Mouse (Mus musculus) hindbrain, embryonic 13.5 days (tissue): ENCODE measurements around the gene Heca. TPM values are rescaled to one million over a fixed set of nuclear protein-coding genes. Genes with fewer than 3 reads are reported as not detected.

ENCODE experiments used
- ATAC-seq: fragments of 200-750 bp; cut with Nextera tagmentation; 2 replicates; pipeline ENCODE4 v1.8.0; 2017; ENCODE audit warnings: moderate TSS enrichment; ENCODE audit not compliant: low FRiP score
- H3K27ac ChIP-seq: fragments of 300-500 bp; sonication (generic); 2 replicates; pipeline ENCODE4 v1.5.1; 2015; ENCODE audit warnings: inconsistent platforms, mild to moderate bottlenecking, moderate library complexity
- H3K27me3 ChIP-seq: fragments of 300-500 bp; sonication (generic); 2 replicates; pipeline ENCODE4 v1.6.1; 2015; ENCODE audit warnings: mild to moderate bottlenecking, inconsistent platforms
- H3K36me3 ChIP-seq: fragments of 300-500 bp; sonication (generic); 2 replicates; pipeline ENCODE4 v1.6.1; 2015; ENCODE audit warnings: mild to moderate bottlenecking, inconsistent platforms
- H3K4me1 ChIP-seq: fragments of 300-500 bp; sonication (generic); replicated peaks from 2 replicates; pipeline ENCODE4 v1.6.1; 2015; ENCODE audit warnings: inconsistent platforms
- H3K4me2 ChIP-seq: fragments of 300-500 bp; sonication (generic); 2 replicates; pipeline ENCODE4 v1.6.1; 2015; ENCODE audit warnings: inconsistent platforms, mild to moderate bottlenecking, moderate library complexity
- H3K4me3 ChIP-seq: fragments of 300-500 bp; sonication (generic); 2 replicates; pipeline ENCODE4 v1.5.1; 2015; ENCODE audit warnings: mild to moderate bottlenecking, inconsistent platforms
- H3K9ac ChIP-seq: fragments of 300-500 bp; sonication (generic); 2 replicates; pipeline ENCODE4 v1.6.1; 2015; ENCODE audit warnings: mild to moderate bottlenecking, inconsistent platforms
- H3K9me3 ChIP-seq: fragments of 300-500 bp; sonication (generic); 2 replicates; pipeline ENCODE4 v1.6.1; 2016; ENCODE audit warnings: inconsistent platforms
- WGBS: fragments of 180-500 bp; shearing (Covaris S2); methylation state at CpG from one replicate; pipeline ENCODE4 v1.1.7; 2015; 5-methylcytosine and 5-hydroxymethylcytosine counted together
- polyA plus RNA-seq: library from polyadenylated mRNA; unstranded; fragments of >200 nt; fragmentation: Nextera tagmentation; extraction: Ambion mirVana; gene quantifications from 2 replicates; pipeline ENCODE4 v1.2.1, GENCODE M21; 2015

Heca gene
- polyA plus RNA-seq, 1 experiment from 2014 or later, result 5.4 TPM

GRCm38 (mm10) chr10:17878002-17878919 lies 69.6 kb downstream of the Heca start:
- ATAC-seq, result no peak

GRCm38 (mm10) chr10:17869822-17870662 lies 77.8 kb downstream of the Heca start:
- no peak overlapping the region for H3K4me2 ChIP-seq
- peak; percentile 95 for ATAC-seq
- H3K9ac ChIP-seq, result no peak overlapping the region; the same call in 1 of the 2 replicates
- WGBS, result 30% methylated on average over 5 of the region's 5 CpGs
- H3K27me3 ChIP-seq, result no peaks in the 10 kb centered on the region
- no peak overlapping the region for H3K4me3 ChIP-seq
- no peak overlapping the region for H3K27ac ChIP-seq
- peaks cover 8% of the 10 kb centered on the region for H3K4me1 ChIP-seq
- no peaks in the 10 kb centered on the region for H3K9me3 ChIP-seq
- no peaks in the 10 kb centered on the region for H3K36me3 ChIP-seq

More at GRCm38 (mm10) chr10:17878002-17878919, 69.6 kb downstream of the Heca start:
- 39% methylated on average over 8 of the region's 8 CpGs for WGBS
- H3K4me1 ChIP-seq, result peaks cover 2% of the 10 kb centered on the region
- no peak overlapping the region for H3K4me2 ChIP-seq
- H3K9me3 ChIP-seq, result no peaks in the 10 kb centered on the region
- no peak overlapping the region for H3K27ac ChIP-seq
- no peaks in the 10 kb centered on the region for H3K36me3 ChIP-seq
- H3K27me3 ChIP-seq, result no peaks in the 10 kb centered on the region
- no peak overlapping the region for H3K4me3 ChIP-seq
- H3K9ac ChIP-seq, result no peak overlapping the region

GRCm38 (mm10) chr10:17860701-17861480 lies 87.0 kb downstream of the Heca start:
- H3K36me3 ChIP-seq, result no peaks in the 10 kb centered on the region
- WGBS, result 80% methylated on average over 6 of the region's 6 CpGs
- ATAC-seq, result no peak

DNA sequence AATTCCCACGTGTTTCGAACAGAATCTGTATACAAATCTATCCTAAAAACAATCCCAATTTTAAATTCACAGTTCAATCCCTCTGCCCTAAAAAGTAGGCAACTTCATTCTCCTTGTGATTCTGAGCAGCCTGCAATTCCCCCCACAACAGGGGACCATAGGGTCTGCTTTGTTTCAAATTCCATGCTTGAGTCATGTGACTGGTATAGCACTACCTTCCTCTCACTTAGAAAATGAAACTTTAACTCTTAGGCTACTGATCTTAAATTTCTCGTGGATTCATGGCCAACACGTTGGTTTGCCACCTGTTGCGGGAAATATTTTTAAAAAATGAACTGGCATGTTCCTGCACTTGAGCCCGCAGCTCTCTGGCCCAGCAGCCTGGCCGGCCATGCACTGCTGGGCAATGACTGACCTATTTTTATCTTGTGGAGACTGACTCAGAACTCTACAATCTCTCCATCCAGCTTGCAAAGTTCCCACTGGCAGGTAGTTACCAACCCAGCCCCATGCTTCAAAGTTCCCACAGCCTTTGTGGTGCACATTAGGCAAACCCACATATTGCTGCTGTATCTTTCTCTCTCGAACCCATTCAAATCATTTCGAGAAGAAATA lies 90.1 kb downstream of the Heca start:
- H3K4me2 ChIP-seq, result no peak overlapping the region
- 90% methylated on average over 9 of the region's 9 CpGs for WGBS
- no peak for ATAC-seq

More at GRCm38 (mm10) chr10:17860701-17861480, 87.0 kb downstream of the Heca start:
- Histone ChIP-seq H3K27ac (no peak overlapping the region), H3K9me3 (no peaks in the 10 kb centered on the region; the same call in 1 of the 2 replicates), H3K27me3 (no peaks in the 10 kb centered on the region), H3K4me2 (no peak overlapping the region), H3K9ac (no peak overlapping the region), H3K4me3 (no peak overlapping the region), H3K4me1 (no peaks in the 10 kb centered on the region)

GRCm38 (mm10) chr10:17844781-17845537 lies 102.9 kb downstream of the Heca start:
- no peak overlapping the region for H3K4me2 ChIP-seq
- H3K9me3 ChIP-seq, result no peaks in the 10 kb centered on the region
- no peaks in the 10 kb centered on the region for H3K27me3 ChIP-seq
- 0 out of 2 replicates have a peak, but pooled peaks cover 6% of the 10 kb centered on the region for H3K36me3 ChIP-seq
- H3K9ac ChIP-seq, result no peak overlapping the region
- H3K4me1 ChIP-seq, result no peaks in the 10 kb centered on the region
- 86% methylated on average over 4 of the region's 4 CpGs for whole genome bisulfite sequencing
- H3K4me3 ChIP-seq, result no peak overlapping the region
- ATAC-seq, result no peak
- H3K27ac ChIP-seq, result no peak overlapping the region

More for the DNA sequence above, 90.1 kb downstream of the Heca start:
- Histone ChIP-seq H3K9me3 (no peaks in the 10 kb centered on the region; the same call in 1 of the 2 replicates), H3K4me3 (no peak overlapping the region), H3K9ac (no peak overlapping the region), H3K27me3 (no peaks in the 10 kb centered on the region), H3K36me3 (no peaks in the 10 kb centered on the region), H3K4me1 (no peaks in the 10 kb centered on the region), H3K27ac (no peak overlapping the region)

- Histone ChIP-seq H3K9ac (no peak overlapping the region), H3K9me3 (no peaks in the 10 kb centered on the region), H3K4me1 (no peaks in the 10 kb centered on the region), H3K27me3 (no peaks in the 10 kb centered on the region), H3K4me2 (no peak overlapping the region), H3K4me3 (no peak overlapping the region), H3K36me3 (0 out of 2 replicates have a peak, but pooled peaks cover 6% of the 10 kb centered on the region), H3K27ac (no peak overlapping the region)
- ATAC-seq, result no peak
- 93% methylated on average over 3 of the region's 3 CpGs for WGBS
These were observed 105.8 kb downstream of the Heca start for GRCm38 (mm10) chr10:17842030-17842429.

DNA sequence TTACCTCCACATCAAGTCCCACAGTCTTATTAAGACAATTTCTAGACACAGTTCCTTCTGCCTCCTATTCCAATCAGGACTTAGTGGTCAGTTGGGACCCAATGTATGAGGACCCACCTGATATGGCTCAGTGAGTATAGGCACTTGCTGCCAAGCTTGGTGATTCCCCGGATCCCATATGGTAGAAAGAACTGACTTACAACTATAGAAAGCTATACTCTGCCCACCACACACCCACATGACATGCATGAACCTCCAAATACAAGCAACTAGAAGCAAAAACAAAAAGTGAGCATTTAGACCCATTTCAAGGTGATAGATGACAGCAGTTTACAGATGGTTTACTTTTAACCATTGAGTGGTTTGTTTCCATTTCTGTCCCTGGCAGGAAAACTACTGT lies 111.6 kb downstream of the Heca start:
- 86% methylated on average over 1 of the region's 1 CpGs for WGBS

DNA sequence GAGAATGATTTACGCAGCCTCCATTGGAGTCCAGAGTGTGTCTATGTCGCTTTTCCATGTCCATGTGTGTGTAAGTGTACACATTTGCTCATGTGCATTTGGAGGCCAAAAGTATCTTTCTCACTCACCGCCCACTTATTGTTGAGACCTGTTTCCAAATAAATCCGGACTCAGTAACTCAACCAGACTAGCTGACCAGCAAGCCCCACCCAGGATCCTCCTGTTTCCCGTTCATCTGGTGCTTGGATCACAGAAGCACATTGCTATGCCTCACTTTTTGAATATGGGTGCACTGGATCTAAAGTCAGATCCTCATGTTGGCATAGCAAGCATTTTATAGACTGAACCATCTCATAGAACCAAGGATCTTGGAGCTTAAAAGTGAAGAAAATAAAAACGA lies 112.8 kb downstream of the Heca start:
- 85% methylated on average over 6 of the region's 6 CpGs for WGBS
- peaks cover 6% of the 10 kb centered on the region; the same call in 1 of the 2 replicates for H3K4me1 ChIP-seq
- H3K9me3 ChIP-seq, result no peaks in the 10 kb centered on the region
- no peak overlapping the region for H3K4me2 ChIP-seq
- no peaks in the 10 kb centered on the region for H3K27me3 ChIP-seq
- H3K36me3 ChIP-seq, result no peaks in the 10 kb centered on the region
- H3K9ac ChIP-seq, result no peak overlapping the region
- H3K4me3 ChIP-seq, result no peak overlapping the region
- no peak for ATAC-seq
- no peak overlapping the region for H3K27ac ChIP-seq

More for the DNA sequence above, 111.6 kb downstream of the Heca start:
- Histone ChIP-seq H3K36me3 (no peaks in the 10 kb centered on the region), H3K27me3 (no peaks in the 10 kb centered on the region), H3K4me3 (no peak overlapping the region), H3K9ac (no peak overlapping the region), H3K4me1 (peaks cover 2% of the 10 kb centered on the region; the same call in 1 of the 2 replicates), H3K9me3 (no peaks in the 10 kb centered on the region), H3K4me2 (no peak overlapping the region), H3K27ac (no peak overlapping the region)
- ATAC-seq, result no peak

GRCm38 (mm10) chr10:17831041-17831440 lies 116.8 kb downstream of the Heca start:
- Histone ChIP-seq H3K9me3 (no peaks in the 10 kb centered on the region), H3K4me3 (no peak overlapping the region), H3K36me3 (no peaks in the 10 kb centered on the region), H3K4me2 (no peak overlapping the region), H3K9ac (no peak overlapping the region), H3K27me3 (no peaks in the 10 kb centered on the region), H3K27ac (no peak overlapping the region), H3K4me1 (peaks cover 11% of the 10 kb centered on the region)
- no peak for ATAC-seq
- WGBS, result 14% methylated on average over 3 of the region's 3 CpGs

DNA sequence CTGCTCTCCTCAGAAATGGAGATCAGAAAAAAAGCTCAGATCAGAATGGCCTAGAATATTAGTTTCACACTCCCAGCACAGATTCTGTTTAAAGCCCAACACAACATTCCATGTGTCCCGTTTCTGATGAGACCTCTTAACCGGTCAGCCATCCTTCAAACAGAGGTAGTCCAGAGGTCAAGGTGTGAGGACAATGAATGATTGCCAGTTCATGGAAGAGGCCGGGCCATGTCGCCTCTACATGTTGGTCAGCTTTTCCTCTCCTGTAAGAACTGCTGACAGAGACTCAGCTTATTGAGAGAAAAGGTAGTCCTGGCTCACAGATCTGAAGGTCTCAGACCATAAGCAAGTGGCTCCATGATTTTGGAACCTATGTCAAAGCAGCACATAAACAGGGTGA lies 118.7 kb downstream of the Heca start:
- Histone ChIP-seq H3K27me3 (no peaks in the 10 kb centered on the region), H3K4me2 (no peak overlapping the region), H3K4me1 (peaks cover 11% of the 10 kb centered on the region), H3K36me3 (no peaks in the 10 kb centered on the region), H3K4me3 (no peak overlapping the region), H3K9me3 (no peaks in the 10 kb centered on the region), H3K9ac (no peak overlapping the region), H3K27ac (no peak overlapping the region)
- WGBS, result 85% methylated on average over 4 of the region's 4 CpGs
- no peak for ATAC-seq

GRCm38 (mm10) chr10:17827391-17827790 lies 120.5 kb downstream of the Heca start:
- Histone ChIP-seq H3K36me3 (no peaks in the 10 kb centered on the region), H3K4me2 (peak overlapping the region; percentile 48), H3K4me1 (peaks cover 11% of the 10 kb centered on the region), H3K27me3 (no peaks in the 10 kb centered on the region), H3K9ac (no peak overlapping the region), H3K27ac (no peak overlapping the region; the same call in 1 of the 2 replicates), H3K9me3 (no peaks in the 10 kb centered on the region), H3K4me3 (peak overlapping the region; percentile 16; the same call in 1 of the 2 replicates)
- 1% methylated on average over 12 of the region's 12 CpGs for WGBS
- peak; percentile 49; the same call in 1 of the 2 replicates for ATAC-seq
